In the genomic region with DNA sequence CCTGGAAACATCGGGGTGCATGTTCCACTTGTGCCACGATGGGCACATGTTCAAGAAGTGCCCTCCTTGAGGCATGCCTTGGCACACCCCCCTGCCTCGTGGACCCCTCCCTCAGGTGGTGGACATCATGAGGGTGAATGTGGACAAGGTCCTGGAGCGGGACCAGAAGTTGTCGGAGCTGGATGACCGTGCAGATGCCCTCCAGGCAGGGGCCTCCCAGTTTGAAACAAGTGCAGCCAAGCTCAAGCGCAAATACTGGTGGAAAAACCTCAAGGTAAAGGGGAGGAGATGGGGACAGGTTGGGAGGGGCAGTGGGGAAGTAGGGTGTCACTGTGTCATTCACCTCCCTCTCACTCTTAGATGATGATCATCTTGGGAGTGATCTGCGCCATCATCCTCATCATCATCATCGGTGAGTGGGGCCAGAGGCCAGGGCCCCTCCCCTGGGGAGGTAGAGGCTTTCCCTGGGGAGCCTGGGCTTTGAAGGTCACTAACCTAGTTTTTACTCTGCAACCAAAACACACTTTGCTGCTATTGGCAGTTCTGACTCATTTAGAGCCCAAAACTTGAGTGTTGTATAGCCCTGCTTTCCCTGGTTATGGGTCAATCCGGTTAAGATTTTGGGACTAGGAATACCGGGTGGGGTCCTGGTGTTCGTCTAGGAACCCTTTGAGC, we compare ENCODE assay signal across 8 mouse cellular contexts. TPM values are rescaled to one million over a fixed set of nuclear protein-coding genes. Genes with fewer than 3 reads are reported as not detected.
DNase-seq lines count a peak whose midpoint lies in the region; ATAC-seq and TF ChIP-seq lines count a peak whose summit lies in the region.

No protein-coding gene starts in this region.

- no peaks in the 10 kb centered on the region for H3K27me3 ChIP-seq in heart, embryonic 15.5 days
- H3K27me3 ChIP-seq in liver, embryonic 14.5 days (ENCODE audit: control insufficient read depth, insufficient read depth, low read length), result no peaks in the 10 kb centered on the region

- no peaks in the 10 kb centered on the region for H3K9me3 ChIP-seq in heart, embryonic 15.5 days (replicated peaks)
- no peaks in the 10 kb centered on the region for H3K9me3 ChIP-seq in liver, embryonic 14.5 days (ENCODE audit: control insufficient read depth, low read length)

- no peak for TF ChIP-seq CTCF in liver, embryonic 14.5 days (IDR thresholded peaks at IDR 0.05; ENCODE audit: low read depth)

- no peak for ATAC-seq in heart, embryonic 15.5 days (replicated peaks; ENCODE audit: insufficient number of reproducible peaks, insufficient read depth, low FRiP score, low read depth)
- ATAC-seq in liver, embryonic 14.5 days (ENCODE audit: insufficient read depth), result no peak
- no peak for ATAC-seq in CD4-positive, CD25-positive, alpha-beta regulatory T cell, adult 4 months

- peaks cover 61% of the 10 kb centered on the region for H3K4me1 ChIP-seq in heart, embryonic 15.5 days (replicated peaks)
- peaks cover 14 to 18% of the 10 kb centered on the region in 2 experiments for H3K4me1 ChIP-seq in liver, embryonic 14.5 days (replicated peaks; ENCODE audit: control insufficient read depth in 2 of 2, insufficient read depth in 2 of 2, low read length in 1 of 2)

- H3K36me3 ChIP-seq in heart, embryonic 15.5 days, result peaks cover 23% of the 10 kb centered on the region
- peaks cover 10% of the 10 kb centered on the region for H3K36me3 ChIP-seq in liver, embryonic 14.5 days (replicated peaks; ENCODE audit: control insufficient read depth, insufficient read depth, low read depth)

- no peak for TF ChIP-seq EP300 in liver, embryonic 14.5 days (IDR thresholded peaks at IDR 0.05; ENCODE audit: low read depth)

- DNase-seq in layer of hippocampus, postnatal 10 days (ENCODE audit: low spot score in 2 of 2), result peak; percentile 12 to 31
- DNase-seq in layer of hippocampus, adult 11-12 months (ENCODE audit: low spot score), result no peak
- peak; percentile 84 for DNase-seq in cerebellum, adult 9-11 months
- no peak for DNase-seq in liver, embryonic 14.5 days (ENCODE audit: low read depth in 3 of 3, low spot score in 3 of 3)
- no peak for DNase-seq in retina, embryonic 14.5 days (ENCODE audit: low spot score)
- no peak for DNase-seq in thymus, postnatal 25 days

- peak overlapping the region; percentile 82 for H3K4me2 ChIP-seq in heart, embryonic 15.5 days
- peak overlapping the region; percentile 93 for H3K4me2 ChIP-seq in liver, embryonic 14.5 days (ENCODE audit: low read depth)

- H3K9ac ChIP-seq in heart, embryonic 15.5 days, result peak overlapping the region; percentile 94
- H3K9ac ChIP-seq in liver, embryonic 14.5 days (replicated peaks), result peak overlapping the region; percentile 81

- H3K27ac ChIP-seq in heart, embryonic 15.5 days, result peak overlapping the region; percentile 94
- peak overlapping the region; percentile 33 for H3K27ac ChIP-seq in liver, embryonic 14.5 days

- peak overlapping the region; percentile 87 for H3K4me3 ChIP-seq in heart, embryonic 15.5 days
- H3K4me3 ChIP-seq in liver, embryonic 14.5 days (ENCODE audit: insufficient read depth in 1 of 2, low read depth in 2 of 2, low read length in 2 of 2), result peak overlapping the region; percentile 71 to 88

- 78% methylated on average over 12 of the region's 12 CpGs for WGBS in heart, embryonic 15.5 days
- 85% methylated on average over 12 of the region's 12 CpGs for WGBS in liver, embryonic 14.5 days (ENCODE audit: insufficient replicate concordance)

RNA-seq across cellular contexts. Expression of gene Vamp2, which starts 1.5 kb away (rescaled TPM):
- total RNA-seq in layer of hippocampus, postnatal 10 days (2021), result 1,000 to 10,000 TPM in 1 of 2 experiments, 100 to 1,000 TPM in 1; 909 to 1,029 TPM
- 82.2 and 96.4 TPM in 2 replicates for polyA plus RNA-seq in heart, embryonic 15.5 days (2015; fragmentation: Nextera tagmentation; extraction: Ambion mirVana)
- polyA plus RNA-seq in liver, embryonic 14.5 days (2012; rRNA removed), result 23.0 and 23.1 TPM in 2 replicates
- 11.4 and 12.6 TPM in 2 replicates for polyA plus RNA-seq in liver, embryonic 14.5 days (2014; fragmentation: Nextera tagmentation; extraction: Ambion mirVana)
- polyA plus RNA-seq in CD4-positive, CD25-positive, alpha-beta regulatory T cell, adult 4 months (2017; shearing (Covaris generic)), result 10 to 100 TPM; 26.0 to 35.9 TPM

RNA-seq across cellular contexts. Expression of gene Per1, which starts 5.3 kb away (rescaled TPM):
- total RNA-seq in layer of hippocampus, postnatal 10 days (2021), result 10 to 100 TPM; 54.4 to 67.2 TPM
- polyA plus RNA-seq in heart, embryonic 15.5 days (2015; fragmentation: Nextera tagmentation; extraction: Ambion mirVana), result 16.1 and 25.2 TPM in 2 replicates
- polyA plus RNA-seq in liver, embryonic 14.5 days (2012; rRNA removed), result 1.8 and 1.9 TPM in 2 replicates
- 3.0 and 4.2 TPM in 2 replicates for polyA plus RNA-seq in liver, embryonic 14.5 days (2014; fragmentation: Nextera tagmentation; extraction: Ambion mirVana)
- polyA plus RNA-seq in CD4-positive, CD25-positive, alpha-beta regulatory T cell, adult 4 months (2017; shearing (Covaris generic)), result 1 to 10 TPM; 4.5 to 6.6 TPM

RNA-seq across cellular contexts. Expression of gene Tmem107, which starts 19.1 kb away (rescaled TPM):
- 10 to 100 TPM; 10.4 to 14.0 TPM for total RNA-seq in layer of hippocampus, postnatal 10 days (2021)
- polyA plus RNA-seq in heart, embryonic 15.5 days (2015; fragmentation: Nextera tagmentation; extraction: Ambion mirVana), result 37.0 and 40.9 TPM in 2 replicates
- 12.0 and 18.0 TPM in 2 replicates for polyA plus RNA-seq in liver, embryonic 14.5 days (2012; rRNA removed)
- 21.9 and 29.3 TPM in 2 replicates for polyA plus RNA-seq in liver, embryonic 14.5 days (2014; fragmentation: Nextera tagmentation; extraction: Ambion mirVana)
- polyA plus RNA-seq in CD4-positive, CD25-positive, alpha-beta regulatory T cell, adult 4 months (2017; shearing (Covaris generic)), result 1 to 10 TPM; 2.4 to 4.2 TPM

RNA-seq across cellular contexts. Expression of gene Borcs6, which starts 30.2 kb away (rescaled TPM):
- total RNA-seq in layer of hippocampus, postnatal 10 days (2021), result 10 to 100 TPM; 24.2 to 24.9 TPM
- 10.5 and 11.7 TPM in 2 replicates for polyA plus RNA-seq in heart, embryonic 15.5 days (2015; fragmentation: Nextera tagmentation; extraction: Ambion mirVana)
- 3.0 and 3.4 TPM in 2 replicates for polyA plus RNA-seq in liver, embryonic 14.5 days (2012; rRNA removed)
- polyA plus RNA-seq in liver, embryonic 14.5 days (2014; fragmentation: Nextera tagmentation; extraction: Ambion mirVana), result 2.2 and 3.0 TPM in 2 replicates
- 1 to 10 TPM; 1.0 to 1.4 TPM for polyA plus RNA-seq in CD4-positive, CD25-positive, alpha-beta regulatory T cell, adult 4 months (2017; shearing (Covaris generic))

RNA-seq across cellular contexts. Expression of gene Hes7, which starts 30.5 kb away (rescaled TPM):
- total RNA-seq in layer of hippocampus, postnatal 10 days (2021), result under 1 TPM; 0.54 to 0.96 TPM
- 0.52 and 0.57 TPM in 2 replicates for polyA plus RNA-seq in heart, embryonic 15.5 days (2015; fragmentation: Nextera tagmentation; extraction: Ambion mirVana)
- polyA plus RNA-seq in liver, embryonic 14.5 days (2012; rRNA removed), result 0.08 and 0.12 TPM in 2 replicates
- polyA plus RNA-seq in liver, embryonic 14.5 days (2014; fragmentation: Nextera tagmentation; extraction: Ambion mirVana), result 0.05 TPM in 1 of 2 replicates, not detected in the other
- polyA plus RNA-seq in CD4-positive, CD25-positive, alpha-beta regulatory T cell, adult 4 months (2017; shearing (Covaris generic)), result not detected

Comparison
In these comparisons a context has a peak if more than half of its experiments do, and no peak if none do; other contexts are left out.
1. DNase-seq: peak in layer of hippocampus, postnatal 10 days (2 of 2) and cerebellum, adult 9-11 months (single experiment); none in layer of hippocampus, adult 11-12 months (single experiment), liver, embryonic 14.5 days (0 of 3), retina, embryonic 14.5 days (single experiment) and thymus, postnatal 25 days (single experiment).